Mouse (Mus musculus) CH12.LX (cell line): ENCODE measurements around the gene Fryl.

Source experiments
- CTCF ChIP-seq, 2 experiments: IDR thresholded peaks in 1 of 2; conservative IDR thresholded peaks in 1 of 2; 2 replicates each; pipeline ENCODE4 v1.5.1; 2011 to 2012; ENCODE audit warnings: low read depth in 2 of 2, low read length in 2 of 2, improper control_type of control experiment in 1 of 2, inconsistent platforms in 1 of 2, mild to moderate bottlenecking in 1 of 2, moderate library complexity in 1 of 2
- MAX ChIP-seq: IDR thresholded peaks from 2 replicates; pipeline ENCODE4 v1.6.1; 2011; ENCODE audit warnings: low read length, improper control_type of control experiment
- POLR2AphosphoS2 ChIP-seq: IDR thresholded peaks from 2 replicates; pipeline ENCODE4 v1.6.1; 2011; ENCODE audit warnings: low read depth, low read length, improper control_type of control experiment
- USF1 ChIP-seq: IDR thresholded peaks from 2 replicates; pipeline ENCODE4 v1.6.1; 2014; ENCODE audit warnings: low read depth, mild to moderate bottlenecking, inconsistent platforms, low read length, improper control_type of control experiment
- ZNF384 ChIP-seq: IDR thresholded peaks from 2 replicates; pipeline ENCODE4 v1.6.1; 2012; ENCODE audit warnings: low read depth, low read length, improper control_type of control experiment, inconsistent platforms

GRCm38 (mm10) chr5:73130984-73131383 lies 125.4 kb downstream of the Fryl start:
- no peak for TF ChIP-seq USF1
- no peak for TF ChIP-seq CTCF (conservative IDR thresholded peaks at IDR 0.05 in 1 of 2, IDR thresholded peaks at IDR 0.05 in 1 of 2; ENCODE audit: low read depth in 2 of 2, low read length in 2 of 2)
- TF ChIP-seq POLR2AphosphoS2: no peak
- TF ChIP-seq ZNF384: no peak
- no peak for TF ChIP-seq MAX
